Mouse (Mus musculus) lung, postnatal 4 days (tissue): ENCODE measurements around the gene Slc22a14.
"Not testable (repeated sequence)": the region's sequence is repeated elsewhere in the genome, so short reads cannot be mapped to it uniquely, and the experiment has no call there.

Experiments
- DNase-seq, 2 experiments: peaks; one replicate each; pipeline ENCODE4 v3.0.0; 2021

Gene Slc22a14

DNA sequence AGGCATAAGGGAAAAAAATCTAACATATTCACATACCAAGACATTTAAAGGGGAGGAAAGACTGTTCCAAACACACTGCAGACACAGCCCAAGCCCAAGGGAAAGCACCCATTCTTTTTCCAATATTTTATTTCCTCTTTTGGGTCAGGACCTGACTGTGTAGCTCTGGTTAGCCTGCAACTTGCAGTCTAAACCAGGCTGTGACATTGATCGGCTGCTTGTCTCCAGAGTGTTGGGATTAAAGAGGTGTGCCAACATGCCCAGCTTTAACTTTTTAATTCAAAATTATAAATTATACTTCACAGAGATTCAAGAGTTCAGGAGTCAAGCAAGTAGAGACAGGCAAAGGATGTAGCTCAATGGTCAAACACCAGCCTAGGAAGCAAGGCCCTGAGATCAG, 110.3 kb downstream of the Slc22a14 start:
- DNase-seq: no peak

DNA sequence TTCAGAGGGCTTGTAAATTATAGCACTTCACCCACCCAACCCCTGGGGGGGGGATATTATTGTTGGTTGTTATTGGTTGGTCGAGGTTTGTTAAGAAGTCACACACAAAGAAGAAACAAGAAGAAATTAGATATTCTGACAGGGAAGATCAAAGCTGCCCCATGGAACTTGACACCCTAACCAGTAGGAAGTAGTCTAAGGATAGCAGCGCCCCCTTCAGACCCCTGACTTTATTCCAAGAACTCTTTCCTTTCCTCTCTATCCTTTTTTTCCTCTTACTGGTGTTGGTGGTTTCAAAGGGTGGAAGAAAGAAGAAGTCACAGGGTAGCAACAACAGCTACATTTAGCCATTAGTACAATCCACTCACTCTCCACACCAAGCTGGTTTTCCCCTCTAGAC, 111.2 kb downstream of the Slc22a14 start:
- no peak for DNase-seq

DNA sequence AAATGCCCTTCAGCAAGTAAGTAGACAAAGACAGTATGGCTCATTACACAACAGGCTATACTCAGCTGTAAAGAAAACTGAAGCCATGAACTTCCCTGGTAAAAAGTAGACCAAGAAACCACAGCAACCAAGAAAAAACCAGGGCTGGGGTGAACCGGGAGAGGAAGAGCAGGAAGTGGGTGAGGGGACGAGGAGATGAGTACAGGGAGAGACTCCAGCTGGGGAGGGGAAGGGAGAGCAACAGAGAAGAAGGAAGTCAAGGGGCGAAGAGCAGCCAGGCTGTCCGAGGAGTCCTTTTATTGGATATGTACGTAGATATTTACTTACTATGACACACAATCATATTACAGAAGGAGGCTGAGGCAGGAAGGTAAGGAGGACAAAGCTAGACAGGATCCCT, 117.4 kb downstream of the Slc22a14 start:
- peak in 1 of 2 experiments; percentile 22 for DNase-seq

DNA sequence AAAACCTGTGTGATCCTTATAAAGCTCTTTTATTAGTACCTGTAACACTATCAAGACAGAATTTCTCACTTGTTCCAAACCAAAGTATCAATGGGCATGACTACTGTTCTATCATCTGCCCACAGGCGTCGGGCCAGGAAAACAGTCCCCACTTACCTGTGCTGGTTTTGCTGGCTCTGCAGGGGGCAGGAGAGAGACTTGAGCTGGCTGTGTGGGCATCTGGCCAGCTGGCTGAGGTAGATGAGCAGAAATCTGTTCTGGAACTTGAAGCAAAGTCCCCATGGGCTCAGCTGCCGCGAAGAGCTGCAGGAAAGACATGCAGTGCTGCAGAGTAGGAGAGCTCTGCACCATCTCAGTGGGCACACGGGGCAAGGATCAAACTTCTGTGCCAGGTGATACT, 118.5 kb downstream of the Slc22a14 start:
- DNase-seq: peak in 1 of 2 experiments; percentile 14

DNA sequence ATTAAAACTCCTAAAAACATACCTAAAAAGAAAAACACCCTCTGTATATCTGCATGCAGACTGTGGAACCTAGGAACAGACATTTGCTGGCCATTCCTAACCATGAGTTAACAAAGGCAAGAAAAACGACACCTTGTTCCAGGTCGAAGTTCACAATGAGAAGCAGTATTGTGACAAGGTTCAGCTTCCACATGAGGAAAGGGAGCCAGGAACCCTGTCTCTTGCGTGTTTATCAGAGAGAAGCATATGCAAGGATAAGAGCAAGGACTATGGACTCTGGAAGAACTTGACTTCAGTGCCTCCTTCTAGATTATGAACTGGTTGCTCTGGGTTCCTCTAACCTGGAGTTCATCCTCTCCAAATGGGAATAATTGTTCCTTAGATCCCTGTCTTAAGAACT, 121.4 kb downstream of the Slc22a14 start:
- DNase-seq: no peak

DNA sequence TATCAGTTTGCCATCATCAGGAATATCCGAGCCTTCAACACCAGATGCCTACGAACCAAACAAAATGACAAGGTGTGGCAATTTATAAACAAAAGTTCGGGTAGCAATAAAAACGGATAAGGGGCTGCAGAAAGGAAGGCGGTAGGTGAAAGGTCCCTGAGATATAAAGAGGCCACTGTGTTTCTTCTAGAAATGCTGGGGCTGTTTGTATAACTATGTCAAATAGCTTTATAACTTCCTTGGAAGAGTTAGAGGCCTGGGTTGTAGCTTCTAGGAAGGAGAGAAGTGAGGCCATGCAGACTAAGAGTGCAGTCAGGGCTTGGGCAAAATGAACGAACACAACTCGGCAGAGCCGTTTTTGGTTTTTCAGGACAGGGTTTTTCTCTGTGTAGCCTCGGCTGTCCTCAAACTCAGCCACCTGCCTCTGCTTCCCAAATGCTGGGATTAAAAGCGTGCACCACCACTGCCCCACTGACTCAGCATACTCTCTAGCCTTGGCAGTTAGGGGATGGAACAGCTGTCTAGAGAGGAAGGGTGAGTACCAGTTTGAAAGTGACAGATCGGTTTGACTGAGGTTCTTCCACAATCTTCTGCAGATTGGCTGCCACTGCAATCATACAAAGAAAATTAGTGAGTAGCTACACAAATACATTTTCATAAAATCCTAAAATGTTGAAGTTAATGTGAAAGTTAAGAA, 124.0 kb downstream of the Slc22a14 start:
- DNase-seq: no peak

DNA sequence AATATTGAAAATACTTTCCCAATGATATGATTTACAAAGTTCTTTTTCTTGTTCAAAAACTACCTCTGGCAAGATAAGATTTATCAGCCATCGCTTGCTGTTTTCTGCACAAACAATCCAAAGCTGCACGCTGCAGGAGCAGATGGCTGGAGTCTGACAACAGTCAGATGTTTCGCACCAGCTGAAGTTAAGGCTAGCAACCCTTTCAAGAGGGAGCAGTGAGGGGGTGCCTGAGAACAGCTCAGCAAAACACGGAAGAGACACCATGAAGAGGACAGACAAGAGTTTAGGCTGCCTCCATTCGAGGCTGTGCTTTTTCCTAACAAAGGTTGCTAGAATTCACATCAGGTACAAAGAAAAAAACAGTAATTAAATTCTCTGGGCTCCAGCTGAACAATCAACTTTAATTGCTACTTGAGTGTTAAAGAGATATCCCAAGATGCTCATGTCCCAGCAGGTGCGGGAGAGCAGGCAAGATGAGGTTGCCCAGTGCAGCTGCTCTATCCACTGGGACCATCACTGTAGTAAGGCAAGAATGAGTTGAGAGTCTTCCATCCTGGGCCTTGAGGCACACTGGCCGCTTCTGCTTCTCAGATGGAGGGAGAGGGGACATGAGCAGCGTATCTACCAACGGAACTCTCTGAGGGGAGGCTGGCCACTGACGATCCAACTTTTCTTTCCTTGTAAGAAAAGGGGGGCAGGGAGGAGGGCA, 124.9 kb downstream of the Slc22a14 start:
- DNase-seq: no peak

DNA sequence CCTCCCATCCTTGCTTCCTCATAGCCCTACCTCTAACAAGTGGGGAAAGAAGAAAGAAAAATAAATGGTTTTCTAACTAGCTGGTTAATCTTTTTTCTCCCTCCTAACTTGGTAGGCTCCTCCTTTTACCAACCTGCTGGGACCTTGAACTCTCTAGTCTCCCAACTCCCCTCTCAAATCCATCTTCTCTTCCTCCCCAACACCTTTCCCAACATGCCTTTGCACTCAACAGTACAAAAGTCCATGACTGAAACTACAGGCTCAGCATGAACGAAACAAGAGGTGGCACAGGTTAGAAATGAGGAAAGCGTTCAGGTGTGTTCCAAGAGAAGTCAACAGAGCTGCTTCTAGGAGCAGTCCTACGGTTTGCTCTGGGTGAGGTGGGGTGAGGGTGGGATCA, 126.1 kb downstream of the Slc22a14 start:
- no peak for DNase-seq

DNA sequence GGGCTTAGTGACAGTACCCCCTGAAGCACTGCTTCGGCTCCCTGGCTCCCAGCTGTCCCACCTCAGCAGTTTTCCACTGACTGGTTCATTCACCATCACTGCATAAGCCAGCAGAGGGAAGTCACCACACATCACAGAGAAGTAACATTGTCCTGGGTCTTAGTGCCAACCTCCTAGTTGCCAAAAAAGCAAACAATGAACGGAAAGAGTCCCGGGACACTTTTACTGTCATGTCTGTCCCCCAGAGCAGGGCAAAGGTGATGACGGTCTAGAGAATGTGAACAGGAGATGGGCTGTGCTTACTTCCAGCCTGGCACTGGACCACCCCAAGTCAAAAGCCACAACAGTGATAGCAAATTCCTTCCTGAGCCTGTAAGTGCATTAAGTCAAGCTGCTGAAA, 126.6 kb downstream of the Slc22a14 start:
- DNase-seq: no peak

DNA sequence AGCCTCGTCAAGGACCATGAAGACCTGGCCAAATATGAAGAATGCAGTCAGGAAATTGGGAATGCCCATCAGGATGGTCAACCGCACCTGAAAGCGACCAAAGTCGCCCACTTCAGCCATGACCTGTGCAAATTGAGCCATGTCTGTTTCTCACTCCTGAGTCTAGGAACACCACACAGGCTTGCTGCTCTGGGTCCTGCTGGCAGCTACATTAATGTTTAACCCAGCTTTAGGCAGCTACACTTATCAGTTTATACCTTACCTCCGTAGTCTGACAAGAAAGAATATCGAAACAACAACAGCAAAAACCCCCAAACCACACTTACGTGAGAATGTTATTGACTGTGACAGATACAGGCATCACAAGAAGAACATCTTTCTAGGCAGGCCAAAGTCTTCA, 133.8 kb downstream of the Slc22a14 start:
- DNase-seq: no peak

DNA sequence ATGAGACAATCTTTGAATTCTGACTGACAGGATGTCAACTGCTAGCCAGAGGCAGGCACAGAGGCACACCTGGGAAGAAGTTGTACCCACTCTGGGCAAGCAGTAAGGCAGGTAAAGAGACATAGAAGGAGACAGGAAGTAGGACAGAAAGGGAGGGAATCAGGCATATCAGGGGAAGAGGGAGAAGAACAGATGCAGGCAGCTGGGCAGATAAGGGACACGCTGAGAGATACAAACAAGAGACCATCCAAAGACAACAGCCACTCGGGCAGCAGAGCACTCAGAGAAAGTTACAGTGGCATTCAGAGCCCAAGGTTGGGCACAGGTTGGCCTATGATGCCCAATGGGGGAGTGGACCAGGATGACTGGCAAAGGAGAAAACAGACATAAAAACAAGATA, 134.5 kb downstream of the Slc22a14 start:
- DNase-seq: no peak

DNA sequence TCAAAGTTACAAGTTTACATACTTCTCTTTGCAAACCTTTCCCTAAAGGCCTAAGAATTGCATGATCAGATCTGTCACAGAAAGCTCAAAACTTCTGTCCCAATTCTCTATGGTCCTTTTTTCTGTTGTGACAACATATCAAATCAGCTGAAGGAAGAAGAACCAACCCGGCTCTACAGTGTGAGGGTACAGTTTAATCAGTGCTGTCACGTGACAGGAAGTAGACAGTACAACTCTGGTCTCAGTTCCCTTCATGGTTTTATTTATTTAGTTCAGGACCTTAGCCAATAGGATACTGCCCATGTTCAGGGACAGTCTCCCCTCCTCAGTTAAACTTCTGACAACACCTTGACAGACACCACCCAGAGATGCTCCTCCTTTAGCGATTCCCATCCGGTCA, 145.1 kb downstream of the Slc22a14 start:
- DNase-seq: no peak

DNA sequence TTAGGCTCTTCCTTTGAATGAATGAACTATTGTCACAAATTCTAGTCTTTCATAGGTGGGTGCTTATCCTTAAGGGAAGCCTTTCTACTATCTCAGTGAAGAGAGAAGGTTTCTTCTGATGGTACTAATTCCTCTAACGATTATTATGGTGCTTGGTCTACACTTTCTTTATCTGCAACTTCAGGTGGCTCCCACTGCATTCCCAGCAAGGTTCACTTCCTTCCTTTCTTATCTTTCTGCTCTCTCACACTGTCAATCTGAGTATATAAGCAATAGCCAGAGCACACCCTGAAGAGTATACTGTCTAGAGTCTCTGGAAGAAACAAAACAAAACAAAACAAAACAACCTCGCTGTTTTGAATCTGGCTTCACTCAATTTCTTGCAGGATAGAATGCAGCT, 145.7 kb downstream of the Slc22a14 start:
- no peak for DNase-seq

DNA sequence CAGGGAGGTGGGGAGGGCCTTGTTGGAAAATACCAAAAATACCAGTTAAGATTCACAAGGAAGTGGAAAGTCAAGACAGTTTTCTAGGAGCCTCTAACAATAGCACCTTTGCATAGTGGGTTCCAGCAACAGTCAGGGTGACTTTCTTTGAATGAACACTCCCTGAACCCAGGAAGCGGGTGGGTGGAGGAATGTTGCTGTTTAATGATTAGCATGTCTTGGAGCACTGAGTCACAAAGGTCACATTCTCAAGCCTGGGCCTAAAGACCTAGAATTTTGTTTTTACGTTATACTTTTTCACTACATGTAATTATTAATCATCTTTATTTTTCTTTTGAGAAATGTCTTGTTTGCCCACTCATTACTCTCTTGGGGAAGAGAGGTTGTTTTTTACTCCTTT, 150.0 kb downstream of the Slc22a14 start:
- DNase-seq: not testable (repeated sequence)

DNA sequence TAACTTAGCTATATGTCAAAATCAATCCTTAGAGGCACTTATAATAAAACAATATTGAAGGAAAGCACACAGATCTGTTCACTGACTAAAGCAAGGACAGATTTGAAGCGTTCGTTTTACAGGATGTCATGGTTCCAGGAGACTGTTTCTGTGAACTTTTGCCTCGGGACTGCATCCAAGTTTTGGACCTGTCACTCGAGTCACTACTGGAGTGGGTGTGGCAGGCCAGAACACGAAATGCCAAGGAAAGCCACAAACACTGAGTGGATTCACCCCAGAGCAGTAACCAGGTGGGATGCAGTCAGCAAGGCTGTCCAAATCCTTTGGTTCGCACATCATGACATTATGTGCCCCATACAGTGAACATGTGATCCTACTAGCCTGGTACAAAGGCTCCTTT, 150.8 kb downstream of the Slc22a14 start:
- no peak for DNase-seq

DNA sequence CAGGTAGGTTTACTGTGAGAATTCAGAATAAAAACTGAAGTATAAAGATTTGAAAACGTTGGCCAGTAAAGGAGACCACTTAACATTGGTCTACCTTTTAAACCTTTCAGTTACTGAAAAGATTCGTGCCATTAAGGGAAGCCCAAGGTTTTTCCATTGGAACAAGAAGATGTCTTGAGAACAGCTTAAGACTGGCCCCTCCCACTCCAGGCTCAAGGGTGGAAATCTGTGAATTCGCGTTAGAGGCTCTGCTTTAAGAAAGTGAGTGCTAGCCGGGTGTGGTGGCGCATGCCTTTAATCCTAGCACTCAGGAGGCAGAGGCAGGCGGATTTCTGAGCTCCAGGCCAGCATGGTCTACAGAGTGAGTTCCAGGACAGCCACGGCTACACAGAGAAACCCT, 152.4 kb downstream of the Slc22a14 start:
- no peak for DNase-seq

DNA sequence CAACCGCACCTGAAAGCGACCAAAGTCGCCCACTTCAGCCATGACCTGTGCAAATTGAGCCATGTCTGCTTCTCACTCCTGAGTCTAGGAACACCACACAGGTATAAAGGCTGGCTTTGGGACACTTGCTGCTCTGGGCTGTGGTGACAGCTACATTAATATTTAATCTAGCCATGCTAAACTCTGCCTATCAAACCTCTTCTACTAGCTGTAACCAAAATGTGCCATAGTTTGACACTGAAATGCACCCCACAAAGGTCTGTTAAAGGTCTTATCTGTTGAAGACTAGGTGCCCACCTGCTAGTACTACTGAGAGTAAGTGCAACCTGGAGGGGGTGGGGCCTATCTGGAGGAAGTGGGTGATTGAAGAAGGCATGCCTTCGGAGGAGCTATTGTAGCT, 156.4 kb downstream of the Slc22a14 start, which contains the start of gene Slc22a13:
Slc22a13 (minus strand) TSS at position 101 of the 400 bp plus-strand sequence.
- no peak for DNase-seq

DNA sequence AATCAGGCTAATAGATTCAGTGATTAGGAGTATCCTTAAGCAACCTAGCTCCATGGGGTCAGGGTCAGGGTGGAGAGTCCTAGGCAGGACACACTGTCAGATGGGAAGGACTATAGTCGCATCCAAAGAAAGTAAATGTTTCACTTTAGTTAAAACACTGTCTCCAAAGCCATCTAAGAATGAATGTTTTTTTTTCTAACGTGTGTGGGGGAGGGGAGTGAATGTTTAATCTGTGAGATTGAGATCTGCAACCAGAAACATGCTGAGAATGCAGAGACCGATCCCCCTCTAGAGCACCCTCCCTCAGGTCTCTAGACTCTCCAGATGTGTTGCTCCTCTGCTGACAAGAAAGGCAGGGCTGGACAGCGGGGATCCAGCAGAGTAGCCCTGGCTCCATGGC, 158.2 kb downstream of the Slc22a14 start:
- DNase-seq: no peak

DNA sequence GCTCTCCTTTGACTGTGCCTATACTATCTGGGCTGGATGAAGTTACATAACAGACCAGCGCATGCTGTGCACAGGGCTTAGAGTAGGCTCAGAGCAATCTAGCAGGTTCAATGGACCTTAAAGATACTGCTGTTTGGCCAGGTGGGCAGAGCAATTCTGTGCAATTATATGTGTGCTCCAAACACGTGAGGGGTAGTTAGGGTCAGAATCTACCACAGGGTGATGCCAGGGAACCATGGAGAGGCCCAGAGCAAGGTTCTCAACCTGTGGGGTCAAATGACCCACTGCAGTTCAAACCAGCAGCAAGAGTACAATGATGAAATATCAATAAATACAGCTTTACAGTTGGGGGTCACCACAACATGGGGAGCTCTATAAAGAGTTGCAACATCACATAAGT, 158.7 kb downstream of the Slc22a14 start:
- DNase-seq: no peak

DNA sequence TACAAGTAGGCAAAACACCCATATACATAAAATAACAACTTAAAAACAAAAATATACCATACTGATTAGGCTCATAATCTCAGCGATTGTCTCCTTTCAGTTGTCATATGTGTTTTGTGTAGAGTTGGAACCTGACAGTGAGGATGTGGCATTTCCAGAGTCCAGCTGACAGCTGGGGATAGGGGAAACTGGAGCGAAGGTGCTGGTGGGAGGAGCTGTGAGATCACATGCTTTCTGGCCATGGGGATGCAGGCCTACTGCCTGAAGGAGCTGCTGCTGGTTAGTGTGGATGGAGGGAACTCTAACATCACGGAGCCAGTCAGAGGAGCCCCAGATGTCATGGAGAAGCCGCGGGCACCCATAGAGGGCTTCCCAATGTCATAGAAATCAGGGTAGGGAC, 159.6 kb downstream of the Slc22a14 start:
- DNase-seq: no peak

DNA sequence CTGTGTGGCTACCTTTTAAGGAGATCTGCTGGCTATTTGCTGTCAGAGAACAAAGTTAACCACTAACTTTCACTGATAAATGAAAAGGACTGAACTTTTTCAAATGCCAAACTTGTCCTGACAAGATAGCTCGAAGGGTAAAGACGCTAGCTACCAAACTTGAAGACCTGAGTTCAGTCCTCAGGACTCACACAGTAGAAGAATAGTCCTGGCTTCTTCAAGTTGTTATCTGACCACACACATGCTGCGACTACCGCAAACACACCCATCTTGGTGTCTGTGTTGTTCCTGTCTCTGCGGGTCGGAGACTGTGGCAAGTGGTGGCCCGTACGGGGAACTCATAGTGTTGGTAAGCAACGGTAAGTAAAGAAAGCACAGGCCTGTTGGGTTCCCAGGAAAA, 161.7 kb downstream of the Slc22a14 start:
- DNase-seq: no peak

DNA sequence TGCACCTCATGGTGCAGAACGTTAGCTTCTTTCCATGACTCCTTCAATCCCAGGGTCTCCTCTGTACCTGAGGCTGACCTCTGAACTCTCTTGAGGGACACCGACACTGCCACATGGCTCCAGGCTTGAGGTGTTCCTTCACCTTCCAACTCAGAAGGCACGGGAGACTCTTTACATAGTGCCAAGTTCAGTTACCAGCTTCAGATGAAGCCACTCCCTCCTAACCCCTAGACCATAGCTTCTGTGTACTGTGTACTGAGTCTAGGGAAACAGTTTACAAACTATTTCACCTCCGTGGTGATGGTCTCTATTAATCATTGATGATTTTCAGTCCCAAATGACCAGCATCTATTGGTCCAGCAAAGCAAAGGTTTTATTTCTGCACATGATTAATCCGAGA, 163.7 kb downstream of the Slc22a14 start:
- DNase-seq: no peak

DNA sequence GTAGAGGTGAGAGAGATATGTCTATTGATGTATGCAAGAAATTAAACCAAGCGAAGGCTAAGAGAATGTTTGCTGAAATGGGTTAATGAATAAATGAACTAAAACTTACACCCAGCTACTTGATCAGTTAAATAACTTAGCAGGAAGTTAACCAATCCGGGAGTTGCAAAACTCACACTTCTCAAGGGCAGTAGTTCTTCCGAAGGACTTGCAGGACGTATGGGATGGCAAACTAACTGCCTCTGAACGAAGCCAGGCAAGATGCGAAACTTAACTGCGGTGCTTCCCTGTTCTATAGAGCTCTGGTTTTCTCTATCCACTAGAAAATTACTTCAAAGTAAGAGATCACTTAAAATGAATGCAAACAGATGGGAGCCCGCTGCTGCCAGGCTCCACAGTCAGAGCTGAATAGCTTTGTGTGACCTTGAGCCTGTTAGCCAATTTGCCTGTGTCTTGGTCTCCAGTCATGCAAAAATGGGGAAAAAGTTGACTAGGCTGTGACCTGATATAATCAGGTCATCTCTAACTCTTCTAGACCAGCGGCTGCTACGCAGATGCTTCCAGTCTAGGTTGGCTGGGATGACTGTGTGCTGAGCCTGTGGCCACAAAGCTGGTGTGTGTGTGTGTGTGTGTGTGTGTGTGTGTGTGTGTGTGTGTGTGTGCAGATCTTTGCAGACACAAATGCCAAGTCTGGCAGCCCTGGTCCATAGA, 166.0 kb downstream of the Slc22a14 start:
- DNase-seq: no peak
